Mouse (Mus musculus): ENCODE data around the gene Myh10.

The Myh10 gene

DNA sequence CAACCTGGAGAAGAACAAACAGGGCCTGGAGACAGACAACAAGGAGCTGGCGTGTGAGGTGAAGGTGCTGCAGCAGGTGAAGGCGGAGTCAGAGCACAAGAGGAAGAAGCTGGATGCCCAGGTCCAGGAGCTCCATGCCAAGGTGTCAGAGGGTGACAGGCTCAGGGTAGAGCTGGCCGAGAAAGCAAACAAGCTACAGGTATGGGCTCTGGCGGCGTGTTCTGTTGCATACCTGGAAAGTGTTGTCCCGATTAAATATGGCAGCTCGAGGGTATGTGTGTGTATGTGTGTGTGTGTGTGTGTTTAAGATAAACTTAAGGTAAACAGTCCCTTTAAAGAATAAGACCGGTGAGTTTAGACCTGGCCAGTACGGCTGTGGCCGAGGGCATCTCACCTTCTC lies 106.9 kb downstream of the Myh10 start:
- POLR2A ChIA-PET: interaction anchor here in 2 of 4 experiments (0.5 to 1.9 kb wide), 3 partner anchors 10 to 150 kb away, joined by 3 to 5 read pairs (median 5); no protein-coding TSS in a partner anchor
- CTCF ChIA-PET: interaction anchor here in 3 of 4 experiments (0.6 to 2.4 kb wide), 4 partner anchors 10 to 175 kb away, joined by 3 to 12 read pairs (median 6); no protein-coding TSS in a partner anchor

DNA sequence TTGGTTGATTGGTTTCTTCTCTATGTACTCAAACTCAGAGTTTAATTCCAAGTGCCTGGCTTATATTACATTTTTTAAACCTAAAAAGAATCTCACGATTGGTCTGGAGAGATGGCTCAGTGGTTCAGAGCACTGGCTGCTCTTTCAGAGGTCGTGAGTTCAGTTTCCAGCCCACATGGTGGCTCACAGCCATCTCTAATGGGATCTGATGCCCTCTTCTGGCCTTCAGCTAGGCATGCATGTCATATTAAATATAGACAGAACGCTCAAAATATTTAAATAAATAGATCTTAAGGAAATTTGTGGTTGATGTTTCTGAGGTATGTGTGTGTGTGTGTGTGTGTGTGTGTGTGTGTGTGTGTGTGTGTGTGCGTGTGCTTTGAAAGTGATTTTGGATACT lies 113.8 kb downstream of the Myh10 start:
- ChIA-PET CTCF (interaction anchor here in 3 of 4 experiments (0.6 to 1.5 kb wide), 4 partner anchors 38 to 239 kb away, joined by 3 to 5 read pairs (median 3); no protein-coding TSS in a partner anchor), POLR2A (interaction anchor here in 1 of 4 experiments (0.6 kb wide), 1 partner anchor 58 kb away, joined by 3 read pairs; no protein-coding TSS in a partner anchor)

DNA sequence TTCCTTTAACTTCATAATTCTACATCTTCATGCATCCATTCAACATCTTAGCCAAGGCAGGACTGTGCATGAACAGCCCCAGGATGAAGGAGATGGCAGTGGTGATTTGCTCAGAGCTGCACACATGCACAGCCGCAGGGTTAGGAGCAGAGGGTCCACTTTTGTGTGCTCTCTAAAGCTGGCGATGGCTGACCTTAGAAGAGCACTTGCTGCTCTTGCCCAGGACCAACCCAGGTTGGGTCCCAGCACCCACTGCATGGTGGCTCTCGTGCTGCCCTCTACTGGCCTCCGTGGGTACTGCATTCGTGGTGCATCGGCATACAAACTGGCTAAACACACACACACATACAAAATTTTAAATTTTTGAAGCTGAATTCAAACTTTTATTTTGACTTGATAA lies 116.4 kb downstream of the Myh10 start:
- POLR2A ChIA-PET: interaction anchor here in 2 of 4 experiments (0.5 to 2.6 kb wide), 13 partner anchors 10 to 276 kb away, joined by 3 to 7 read pairs (median 4); partner anchors contain the start of gene Myh10 (in 1 of the 2)
- CTCF ChIA-PET: interaction anchor here (0.5 to 3.0 kb wide), 48 partner anchors 9 to 893 kb away, joined by 3 to 13 read pairs (median 4); partner anchors contain the start of genes Ccdc42 (in 1 of the 4) and Myh10 (in 1 of the 4)

DNA sequence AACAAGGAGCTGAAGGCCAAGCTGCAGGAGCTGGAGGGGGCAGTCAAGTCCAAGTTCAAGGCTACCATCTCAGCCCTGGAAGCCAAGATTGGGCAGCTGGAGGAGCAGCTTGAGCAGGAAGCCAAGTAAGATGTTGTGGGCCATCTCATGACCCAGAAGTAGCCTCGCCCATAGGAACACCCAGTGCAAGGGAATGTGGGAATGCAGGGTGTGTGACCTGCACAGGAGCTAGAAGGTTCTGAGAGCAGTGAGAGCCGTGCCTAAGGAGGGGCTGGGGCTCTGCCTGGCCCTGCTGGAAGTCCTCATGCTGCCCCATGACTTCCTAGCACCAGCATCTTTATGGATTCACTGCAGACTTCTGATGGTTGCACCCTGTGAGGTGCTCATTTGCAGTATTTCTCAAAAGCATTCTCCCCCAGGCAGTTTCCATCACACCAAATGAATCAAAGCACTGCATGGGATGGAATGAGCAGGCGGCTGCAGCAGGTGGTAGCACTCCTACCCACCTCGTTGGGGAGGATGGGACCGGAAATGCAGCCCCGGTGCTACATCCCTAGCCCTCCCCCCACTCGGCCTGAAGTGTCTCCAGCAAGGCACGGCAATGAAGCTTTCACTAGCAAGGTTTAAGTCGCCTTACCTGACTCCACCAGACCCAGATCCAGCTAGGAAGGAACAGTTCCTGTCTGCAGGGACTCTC lies 120.7 kb downstream of the Myh10 start:
- ChIA-PET CTCF (interaction anchor here in 2 of 4 experiments (0.8 to 1.5 kb wide), 3 partner anchors 13 to 41 kb away, joined by 5 to 7 read pairs (median 5); no protein-coding TSS in a partner anchor), POLR2A (interaction anchor here (0.5 to 3.6 kb wide), 25 partner anchors 9 to 850 kb away, joined by 3 to 19 read pairs (median 4); partner anchors contain the start of genes Mpdu1 (in 1 of the 4) and Myh10 (in 1 of the 4))

DNA sequence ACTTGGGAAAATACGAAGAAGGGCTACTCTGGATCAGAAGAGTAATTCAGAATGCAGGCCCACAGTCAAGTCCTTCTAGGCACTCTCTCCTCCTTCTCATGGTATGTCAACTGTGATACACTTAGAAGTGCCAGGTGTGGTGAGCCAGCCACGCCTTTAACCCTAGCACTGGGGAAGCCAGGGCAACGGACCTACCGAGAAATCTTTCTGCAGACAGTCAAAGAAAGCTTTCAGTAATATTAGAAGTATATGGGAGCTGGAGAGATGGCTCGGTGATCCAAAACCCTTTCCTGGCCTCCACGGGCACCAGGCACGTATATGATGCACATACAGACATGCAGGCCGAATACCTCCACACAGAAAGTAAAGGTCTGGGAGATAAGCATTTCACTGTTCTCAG lies 127.1 kb downstream of the Myh10 start:
- ChIA-PET CTCF (interaction anchor here in 2 of 4 experiments (0.9 to 1.4 kb wide), 2 partner anchors 11 kb away, joined by 3 to 4 read pairs; no protein-coding TSS in a partner anchor), POLR2A (interaction anchor here in 1 of 4 experiments (0.9 to 1.2 kb wide), 3 partner anchors 11 to 112 kb away, joined by 3 to 4 read pairs (median 3); no protein-coding TSS in a partner anchor)

DNA sequence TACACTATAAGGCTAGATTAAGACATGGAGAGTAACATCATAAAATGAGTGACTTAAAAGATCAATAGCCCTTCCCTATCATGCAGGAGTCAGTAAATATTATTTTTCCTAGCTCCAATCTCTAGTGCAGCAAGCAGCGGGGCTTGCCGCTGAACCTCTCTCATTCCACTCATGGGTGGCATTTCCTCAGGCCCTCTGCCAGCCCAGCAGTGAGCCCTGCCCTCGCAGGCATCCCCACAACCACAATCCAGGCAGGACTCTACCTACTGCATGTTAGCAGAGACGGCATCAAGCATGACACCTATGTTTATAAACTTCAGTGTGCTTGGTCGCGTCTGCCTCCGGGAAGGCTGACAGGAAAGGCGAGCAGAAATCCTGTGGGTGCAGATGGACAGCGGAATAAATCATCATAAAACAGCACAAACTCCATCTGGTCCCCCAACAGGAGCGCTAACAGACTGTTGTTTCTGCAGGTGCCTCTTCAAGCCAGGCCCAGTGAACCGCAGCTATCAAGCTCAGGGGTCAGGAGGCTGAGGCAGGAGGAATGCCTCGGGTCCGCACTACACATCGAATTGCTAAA lies 128.0 kb downstream of the Myh10 start:
- CTCF ChIA-PET: interaction anchor here in 1 of 4 experiments (1.4 kb wide), 1 partner anchor 11 kb away, joined by 4 read pairs; no protein-coding TSS in a partner anchor
- POLR2A ChIA-PET: interaction anchor here in 1 of 4 experiments (0.5 kb wide), 1 partner anchor 68 kb away, joined by 8 read pairs; no protein-coding TSS in a partner anchor

DNA sequence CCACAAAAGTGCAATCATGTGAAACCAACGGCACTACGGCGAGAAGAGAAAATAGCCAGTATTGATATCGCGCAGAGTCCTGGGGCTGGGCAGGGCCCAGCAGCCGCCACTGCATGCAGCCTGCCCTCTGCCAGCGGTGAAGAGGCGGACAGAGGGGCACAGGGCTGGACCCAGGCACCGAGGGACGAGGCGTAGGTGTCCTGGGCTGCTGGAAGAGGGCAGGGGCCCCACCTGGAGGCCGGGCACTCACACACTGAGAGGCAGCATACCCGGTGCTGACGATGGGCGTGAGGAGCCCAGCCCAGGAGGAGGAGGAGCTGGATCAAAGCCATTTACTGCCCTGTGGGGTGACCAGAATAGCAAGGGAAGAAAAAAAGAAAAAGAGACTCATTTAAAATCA lies 131.0 kb downstream of the Myh10 start:
- POLR2A ChIA-PET: interaction anchor here in 2 of 4 experiments (0.6 to 1.0 kb wide), 5 partner anchors 8 to 856 kb away, joined by 3 to 7 read pairs (median 3); no protein-coding TSS in a partner anchor

DNA sequence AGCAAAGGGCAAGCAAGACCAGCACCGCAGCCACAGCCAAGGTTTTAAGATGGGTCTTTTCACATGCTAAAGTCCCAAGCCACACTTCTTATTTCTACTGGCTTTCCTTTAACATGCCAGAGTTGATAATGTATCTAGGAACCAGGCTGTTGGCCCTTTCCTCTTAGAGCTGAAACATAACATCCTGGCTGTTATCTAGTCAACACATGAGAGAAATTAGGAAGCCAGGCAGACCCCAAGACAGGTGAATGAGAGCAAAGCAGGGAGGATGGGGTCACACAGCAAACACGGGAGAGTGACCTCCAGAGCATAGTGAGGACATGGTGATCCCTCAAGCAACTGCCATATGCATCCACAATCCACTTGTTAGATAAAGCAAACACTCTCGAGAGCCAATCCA lies 135.4 kb downstream of the Myh10 start:
- POLR2A ChIA-PET: interaction anchor here in 2 of 4 experiments (0.7 to 3.3 kb wide), 6 partner anchors 11 to 26 kb away, joined by 3 to 19 read pairs (median 8); no protein-coding TSS in a partner anchor
- CTCF ChIA-PET: interaction anchor here in 2 of 4 experiments (0.6 to 1.4 kb wide), 2 partner anchors 19 to 459 kb away, joined by 4 to 6 read pairs; no protein-coding TSS in a partner anchor

More for the DNA sequence above, 131.0 kb downstream of the Myh10 start:
- CTCF ChIA-PET: interaction anchor here in 2 of 4 experiments (0.8 to 1.4 kb wide), 2 partner anchors 14 to 15 kb away, joined by 3 to 4 read pairs; no protein-coding TSS in a partner anchor

DNA sequence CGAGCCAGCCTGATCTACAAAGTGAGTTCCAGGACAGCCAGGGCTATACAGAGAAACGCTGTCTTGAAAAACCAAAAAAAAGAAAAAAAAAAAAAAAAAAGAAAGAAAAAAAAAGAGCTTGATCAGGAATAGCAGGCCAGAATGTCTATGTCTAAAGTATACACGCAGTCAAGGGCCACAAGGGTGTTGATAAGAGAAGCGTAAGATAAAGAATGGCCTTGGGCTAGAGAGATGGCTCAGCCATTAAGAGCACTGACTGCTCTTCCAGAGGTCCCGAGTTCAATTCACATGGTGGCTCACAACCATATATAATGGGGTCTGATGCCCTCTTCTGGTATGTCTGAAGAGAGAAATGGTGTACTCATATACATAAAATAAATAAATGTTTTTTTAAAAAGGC lies 140.2 kb downstream of the Myh10 start:
- ChIA-PET POLR2A (interaction anchor here in 2 of 4 experiments (0.8 to 1.5 kb wide), 4 partner anchors 10 to 22 kb away, joined by 3 to 5 read pairs (median 4); no protein-coding TSS in a partner anchor), CTCF (interaction anchor here in 1 of 4 experiments (0.7 kb wide), 1 partner anchor 17 kb away, joined by 3 read pairs; no protein-coding TSS in a partner anchor)

DNA sequence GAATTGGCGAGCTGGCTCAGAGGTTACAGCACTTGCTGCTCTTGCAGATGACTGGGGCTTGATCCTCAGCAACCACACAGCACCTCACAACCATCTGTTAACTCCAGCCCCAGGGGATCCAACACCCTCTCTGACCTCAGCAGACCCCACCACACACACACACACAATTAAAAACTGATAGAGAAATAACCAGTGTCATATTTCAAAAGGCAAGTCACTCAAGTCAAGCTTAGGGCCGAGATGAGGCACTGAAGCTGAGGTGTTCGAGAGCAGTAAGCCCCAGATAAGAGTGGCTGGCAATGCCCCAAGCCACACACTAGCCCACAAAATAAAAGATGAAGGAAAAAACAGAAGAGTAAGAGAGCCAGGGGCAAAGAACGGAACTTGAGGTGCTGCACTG lies 141.4 kb downstream of the Myh10 start:
- POLR2A ChIA-PET: interaction anchor here in 2 of 4 experiments (1.2 to 1.5 kb wide), 4 partner anchors 8 to 67 kb away, joined by 3 to 6 read pairs (median 4); no protein-coding TSS in a partner anchor
- CTCF ChIA-PET: no interaction called here

DNA sequence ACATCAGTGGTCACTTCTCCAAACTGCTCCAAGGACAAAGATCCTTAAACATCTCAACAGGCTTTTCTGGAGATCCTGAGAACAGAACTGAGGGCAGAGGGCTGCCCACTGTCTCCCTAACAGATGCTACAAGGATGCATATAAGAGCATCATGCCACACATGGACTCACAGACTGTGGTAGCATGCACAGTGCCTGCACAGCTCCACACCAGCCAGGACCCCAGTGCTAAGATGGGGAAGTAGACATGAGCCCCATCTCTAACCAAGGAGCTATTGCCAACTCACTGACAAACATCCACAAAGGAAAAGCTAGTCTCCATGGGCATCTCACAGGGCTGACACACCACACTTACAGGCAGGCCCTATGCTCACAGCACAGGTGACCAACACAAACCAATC lies 142.2 kb downstream of the Myh10 start:
- CTCF ChIA-PET: no interaction called here
- POLR2A ChIA-PET: interaction anchor here in 1 of 4 experiments (0.7 to 1.3 kb wide), 4 partner anchors 8 to 66 kb away, joined by 3 to 6 read pairs (median 4); no protein-coding TSS in a partner anchor

DNA sequence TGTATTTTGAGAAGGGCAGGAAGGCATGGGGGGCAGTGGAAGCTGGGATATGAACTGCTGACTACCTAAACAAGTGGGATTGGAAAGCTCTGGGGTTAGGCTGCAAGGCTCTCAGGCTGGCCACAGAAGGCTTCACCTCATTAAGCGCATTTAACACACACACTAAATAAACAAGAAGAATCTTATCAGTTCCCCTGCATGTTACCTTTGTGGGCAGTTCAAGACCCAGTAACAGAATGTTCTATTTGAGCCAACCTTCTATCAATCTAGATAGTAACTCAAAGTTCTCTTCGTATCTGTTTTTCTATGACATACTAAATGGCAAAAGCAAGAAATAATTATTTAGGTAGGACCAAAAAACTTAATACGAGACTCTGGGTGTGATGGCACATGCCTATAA lies 143.7 kb downstream of the Myh10 start:
- ChIA-PET POLR2A (interaction anchor here in 1 of 4 experiments (0.8 kb wide), 1 partner anchor 10 kb away, joined by 3 read pairs; no protein-coding TSS in a partner anchor), CTCF (no interaction called here)

DNA sequence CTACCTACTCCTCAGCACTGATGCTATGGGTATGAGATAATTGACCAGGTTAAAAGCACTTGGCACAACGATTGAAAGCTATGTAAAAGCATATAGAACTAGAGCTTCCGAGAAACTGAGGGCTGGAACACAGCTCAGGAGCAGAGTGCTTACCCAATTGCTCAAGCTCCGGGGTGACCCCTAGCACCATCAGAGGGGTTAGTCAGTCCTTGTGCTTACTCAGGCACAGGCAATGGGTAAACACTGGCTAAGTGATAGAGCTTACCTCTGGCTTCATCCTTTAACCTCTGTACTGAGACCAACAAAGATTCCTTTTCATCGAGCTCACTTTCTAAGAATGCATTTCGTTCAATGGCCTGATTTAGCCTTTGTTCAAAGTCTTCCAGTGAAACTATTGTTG lies 148.2 kb downstream of the Myh10 start:
- CTCF ChIA-PET: interaction anchor here in 3 of 4 experiments (0.5 to 1.0 kb wide), 5 partner anchors 12 to 182 kb away, joined by 3 to 6 read pairs (median 3); no protein-coding TSS in a partner anchor

DNA sequence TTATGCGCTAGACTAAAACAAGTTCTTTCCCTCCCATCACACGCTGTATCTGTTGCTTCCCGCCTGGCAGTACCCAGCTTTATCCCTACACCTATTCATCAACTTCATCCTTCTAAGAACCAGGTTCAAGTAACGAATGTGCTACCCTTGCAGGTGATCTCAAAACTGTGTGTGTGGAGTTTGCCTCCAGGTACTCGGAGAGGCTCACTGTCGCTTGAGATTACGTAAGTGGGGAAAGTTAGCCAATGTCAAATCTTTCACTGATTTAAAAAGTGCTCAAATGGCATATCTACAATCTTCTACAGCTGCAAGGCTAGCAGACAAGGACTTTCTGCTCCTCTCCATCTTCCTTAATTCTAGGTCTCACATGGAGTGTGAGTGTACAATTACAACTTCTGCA lies 159.5 kb downstream of the Myh10 start:
- ChIA-PET CTCF (interaction anchor here in 1 of 4 experiments (0.9 kb wide), 1 partner anchor 24 kb away, joined by 3 read pairs; no protein-coding TSS in a partner anchor), POLR2A (interaction anchor here in 2 of 4 experiments (0.6 to 5.7 kb wide), 23 partner anchors 8 to 213 kb away, joined by 3 to 52 read pairs (median 6); partner anchors contain the start of genes Ndel1 (in 2 of the 2) and Myh10 (in 1 of the 2))

More for the DNA sequence above, 148.2 kb downstream of the Myh10 start:
- POLR2A ChIA-PET: interaction anchor here in 3 of 4 experiments (0.6 to 4.8 kb wide), 11 partner anchors 9 to 664 kb away, joined by 3 to 36 read pairs (median 3); partner anchors contain the start of gene Myh10 (in 1 of the 3)

DNA sequence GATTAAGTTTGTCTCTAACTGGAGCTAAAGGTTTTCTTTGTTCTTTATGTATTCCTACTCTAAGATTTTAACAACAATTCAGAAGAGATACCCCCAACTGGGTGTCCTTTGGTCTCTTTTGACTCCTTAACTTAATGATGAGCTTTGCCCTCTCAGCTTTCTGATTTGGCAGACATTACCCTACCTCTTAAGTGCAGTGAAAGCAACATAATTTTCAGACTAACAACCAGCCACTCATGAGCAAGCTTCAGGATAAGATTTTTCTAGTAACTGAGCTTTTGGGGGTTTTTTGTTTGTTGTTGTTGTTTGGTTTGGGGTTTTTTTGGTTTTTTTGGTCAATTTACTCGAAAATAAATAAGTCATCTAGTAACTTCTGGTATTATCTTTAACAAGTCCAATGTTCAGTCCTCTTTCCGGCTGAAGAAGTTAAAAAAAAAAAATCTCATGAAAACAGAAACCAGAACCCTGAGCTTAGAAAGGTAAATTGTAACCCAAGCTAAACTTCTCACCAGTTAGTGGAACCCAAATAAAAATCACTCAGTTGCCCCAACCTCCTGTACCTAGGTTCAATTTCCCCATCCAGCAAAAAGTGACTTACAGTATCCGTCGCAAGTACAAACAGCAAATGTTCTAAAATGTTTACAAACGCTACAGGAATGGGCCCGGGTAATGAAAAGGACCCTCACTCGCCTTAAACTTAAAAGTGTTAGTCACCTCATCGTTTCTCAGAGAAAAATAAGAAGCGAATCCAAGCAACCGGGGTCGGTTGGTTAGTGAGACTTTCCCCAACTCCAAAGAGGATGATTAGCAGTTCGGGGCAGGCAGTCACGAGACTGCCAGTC lies 160.5 kb downstream of the Myh10 start:
- ChIA-PET CTCF (interaction anchor here in 2 of 4 experiments (0.7 to 1.5 kb wide), 4 partner anchors 12 to 305 kb away, joined by 3 to 8 read pairs (median 4); partner anchors contain the start of gene Alox12b (in 1 of the 2)), POLR2A (interaction anchor here (0.5 to 5.7 kb wide), 54 partner anchors 8 to 419 kb away, joined by 3 to 52 read pairs (median 7); partner anchors contain the start of genes Ndel1 (in 3 of the 4) and Myh10 (in 1 of the 4))

DNA sequence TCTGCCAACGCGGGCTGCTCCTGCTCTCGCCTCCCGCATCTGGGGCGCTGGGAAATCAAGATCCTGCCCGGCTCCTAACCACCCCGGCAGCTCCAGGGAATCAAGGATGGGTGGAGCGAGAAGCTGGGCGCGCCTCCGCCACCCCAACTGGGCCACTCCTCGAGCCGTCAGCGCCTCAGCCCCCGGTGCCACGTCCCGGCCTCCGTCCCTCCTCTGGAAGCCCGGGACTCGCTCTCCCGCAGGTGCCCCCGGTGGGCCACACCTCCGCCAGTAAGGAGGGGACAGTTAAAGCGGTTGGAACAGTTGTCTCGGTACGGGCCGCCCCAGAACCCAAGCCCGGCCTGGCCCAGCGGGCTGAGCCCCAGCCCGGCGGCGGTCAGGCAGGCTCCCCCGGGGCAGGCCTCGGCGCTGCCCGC lies 161.1 kb downstream of the Myh10 start:
- ChIA-PET CTCF (interaction anchor here in 3 of 4 experiments (0.5 to 1.5 kb wide), 10 partner anchors 13 to 368 kb away, joined by 3 to 8 read pairs (median 5); no protein-coding TSS in a partner anchor), POLR2A (interaction anchor here (0.5 to 5.7 kb wide), 84 partner anchors 8 to 566 kb away, joined by 3 to 52 read pairs (median 5); partner anchors contain the start of genes Ndel1 (in 4 of the 4), Myh10 (in 2 of the 4), Slc25a35 (in 2 of the 4) and Borcs6 (in 1 of the 4))
